In genomic region chr2:119799961-119800550, GRCm38 (mm10) we compare ENCODE assay signal across 8 mouse cellular contexts. TPM values are rescaled to one million over a fixed set of nuclear protein-coding genes. Genes with fewer than 3 reads are reported as not detected.
DNase-seq lines count a peak whose midpoint lies in the region; ATAC-seq and TF ChIP-seq lines count a peak whose summit lies in the region.

No protein-coding gene starts in this region.

- peak overlapping the region; percentile 89 for H3K9ac ChIP-seq in kidney, embryonic 14.5 days (ENCODE audit: low read depth, low read length)
- H3K9ac ChIP-seq in MEL (ENCODE audit: control insufficient read depth, low read depth, low read length, poor library complexity, severe bottlenecking), result peak overlapping the region; percentile 83
- H3K9ac ChIP-seq in limb, embryonic 12.5 days (replicated peaks), result peak overlapping the region; percentile 96

- no peak for DNase-seq in kidney, postnatal 25 days
- DNase-seq in MEL (ENCODE audit: low read depth, low spot score), result peak; percentile 64
- peak; percentile 36 for DNase-seq in forebrain, embryonic 10.5 days (ENCODE audit: extremely low spot score, low spot score)
- DNase-seq in natural killer cell, adult 2 months (ENCODE audit: low spot score in 2 of 2), result peak; percentile 28
- no peak for DNase-seq in left cerebral cortex, postnatal 14 days (ENCODE audit: low spot score in 2 of 2)
- DNase-seq in adrenal gland, postnatal 36 days, result no peak

- no peak for TF ChIP-seq EP300 in MEL (IDR thresholded peaks at IDR 0.05; ENCODE audit: low read depth in 1 of 2, low read length in 2 of 2)

- H3K27me3 ChIP-seq in kidney, embryonic 14.5 days (ENCODE audit: control insufficient read depth, insufficient read depth, low read length), result peaks cover 12% of the 10 kb centered on the region
- H3K27me3 ChIP-seq in MEL (ENCODE audit: control insufficient read depth in 1 of 2, insufficient read depth in 2 of 2, low read length in 2 of 2), result no peaks in the 10 kb centered on the region
- peaks cover 72% of the 10 kb centered on the region for H3K27me3 ChIP-seq in forebrain, embryonic 10.5 days (ENCODE audit: poor library complexity, severe bottlenecking)
- H3K27me3 ChIP-seq in limb, embryonic 12.5 days, result peaks cover 22% of the 10 kb centered on the region

- no peak for ATAC-seq in kidney, embryonic 14.5 days (ENCODE audit: low FRiP score, low TSS enrichment)
- ATAC-seq in limb, embryonic 12.5 days (ENCODE audit: insufficient number of reproducible peaks, insufficient read depth, low FRiP score, low TSS enrichment, low read depth), result 0 out of 2 replicates have a peak, but pooled peaks have one; percentile 8

- H3K4me2 ChIP-seq in kidney, embryonic 14.5 days (replicated peaks; ENCODE audit: low read depth, low read length), result peak overlapping the region; percentile 87
- peak overlapping the region; percentile 88 for H3K4me2 ChIP-seq in limb, embryonic 12.5 days

- no peak overlapping the region for H3K27ac ChIP-seq in kidney, embryonic 14.5 days (ENCODE audit: low read depth, low read length)
- no peak overlapping the region for H3K27ac ChIP-seq in MEL (ENCODE audit: control insufficient read depth, low read depth, low read length)
- peak overlapping the region; percentile 96 for H3K27ac ChIP-seq in forebrain, embryonic 10.5 days
- peak overlapping the region; percentile 76 for H3K27ac ChIP-seq in limb, embryonic 12.5 days

- peak overlapping the region; percentile 80 for H3K4me3 ChIP-seq in kidney, embryonic 14.5 days (ENCODE audit: low read length)
- H3K4me3 ChIP-seq in MEL (ENCODE audit: control insufficient read depth in 1 of 2, insufficient read depth in 1 of 2, low read depth in 2 of 2, low read length in 2 of 2), result peak overlapping the region; percentile 49 to 57
- peak overlapping the region; percentile 98 for H3K4me3 ChIP-seq in forebrain, embryonic 10.5 days
- peak overlapping the region; percentile 93 for H3K4me3 ChIP-seq in limb, embryonic 12.5 days (replicated peaks)

- TF ChIP-seq CTCF in MEL (IDR thresholded peaks at IDR 0.05 in 2 of 3, conservative IDR thresholded peaks at IDR 0.05 in 1 of 3; ENCODE audit: control insufficient read depth in 1 of 3, insufficient read depth in 1 of 3, low read depth in 2 of 3, low read length in 3 of 3, poor library complexity in 1 of 3, severe bottlenecking in 1 of 3), result no peak

- H3K4me1 ChIP-seq in kidney, embryonic 14.5 days (ENCODE audit: control insufficient read depth, insufficient read depth, low read length), result peaks cover 25% of the 10 kb centered on the region; the same call in 1 of the 2 replicates
- peaks cover 2 to 12% of the 10 kb centered on the region in 2 experiments; a peak in 3 of 4 replicates for H3K4me1 ChIP-seq in MEL (ENCODE audit: control insufficient read depth in 1 of 2, insufficient read depth in 2 of 2, low read length in 2 of 2)
- H3K4me1 ChIP-seq in forebrain, embryonic 10.5 days, result peaks cover 74% of the 10 kb centered on the region
- peaks cover 46% of the 10 kb centered on the region for H3K4me1 ChIP-seq in limb, embryonic 12.5 days (replicated peaks)

- WGBS in kidney, embryonic 14.5 days, result 0% methylated on average over 25 of the region's 27 CpGs
- 1% methylated on average over 17 of the region's 27 CpGs for WGBS in forebrain, embryonic 10.5 days
- under 1% methylated on average over 24 of the region's 27 CpGs for WGBS in limb, embryonic 12.5 days

- H3K36me3 ChIP-seq in kidney, embryonic 14.5 days (ENCODE audit: control insufficient read depth, insufficient read depth, low read length), result no peaks in the 10 kb centered on the region
- H3K36me3 ChIP-seq in MEL (ENCODE audit: control insufficient read depth in 1 of 2, insufficient read depth in 2 of 2, low read length in 2 of 2), result 0 out of 4 replicates have a peak, but pooled peaks cover 0 to 4% of the 10 kb centered on the region in 2 experiments
- H3K36me3 ChIP-seq in forebrain, embryonic 10.5 days (replicated peaks), result peaks cover 20% of the 10 kb centered on the region
- peaks cover 18% of the 10 kb centered on the region for H3K36me3 ChIP-seq in limb, embryonic 12.5 days

- no peaks in the 10 kb centered on the region for H3K9me3 ChIP-seq in kidney, embryonic 14.5 days (ENCODE audit: control insufficient read depth, low read length)
- H3K9me3 ChIP-seq in MEL (replicated peaks; ENCODE audit: insufficient read depth, low read length), result no peaks in the 10 kb centered on the region
- no peaks in the 10 kb centered on the region for H3K9me3 ChIP-seq in forebrain, embryonic 10.5 days
- no peaks in the 10 kb centered on the region for H3K9me3 ChIP-seq in limb, embryonic 12.5 days

- peaks cover 3% of the 10 kb centered on the region; the same call in 1 of the 2 replicates for H3K79me2 ChIP-seq in MEL (ENCODE audit: control insufficient read depth, insufficient read depth, low read length, poor library complexity)

- 0 out of 4 replicates have a peak, but pooled peaks of 1 of the 2 experiments have one; percentile 18 for TF ChIP-seq POLR2A in MEL (IDR thresholded peaks at IDR 0.05; ENCODE audit: control insufficient read depth in 1 of 2, insufficient read depth in 1 of 2, low read depth in 1 of 2, low read length in 2 of 2, poor library complexity in 1 of 2)

- intact Hi-C loops in left cerebral cortex, postnatal 14 days (cut with DNase I), result loop anchor here (5.0 kb wide), 2 partner anchors 42 to 72 kb away; no protein-coding TSS in a partner anchor

- TF ChIP-seq RAD21 in MEL (IDR thresholded peaks at IDR 0.05; ENCODE audit: low read depth, low read length), result no peak

TF ChIP-seq in MEL, 35 proteins besides CTCF, POLR2A, EP300 and RAD21:
- TF ChIP-seq USF1 (IDR thresholded peaks at IDR 0.05; ENCODE audit: low read depth, low read length) (no peak), SIN3A (IDR thresholded peaks at IDR 0.05; ENCODE audit: low read length) (0 out of 2 replicates have a peak, but pooled peaks have one; percentile 15), TCF12 (IDR thresholded peaks at IDR 0.05; ENCODE audit: low read depth, low read length) (0 out of 2 replicates have a peak, but pooled peaks have one; percentile 11), CHD1 (IDR thresholded peaks at IDR 0.05; ENCODE audit: low read depth, low read length) (no peak), HCFC1 (IDR thresholded peaks at IDR 0.05; ENCODE audit: low read depth, low read length) (0 out of 2 replicates have a peak, but pooled peaks have one; percentile 19), MXI1 (IDR thresholded peaks at IDR 0.05; ENCODE audit: low read depth, low read length) (0 out of 2 replicates have a peak, but pooled peaks have one; percentile 4), ELF1 (IDR thresholded peaks at IDR 0.05; ENCODE audit: low read depth, low read length) (peak; percentile 14; the same call in 1 of the 2 replicates)

RNA-seq across cellular contexts. Expression of gene Tyro3, which starts 2.5 kb away (rescaled TPM):
- polyA plus RNA-seq in kidney, embryonic 14.5 days (2014; fragmentation: Nextera tagmentation; extraction: Ambion mirVana), result 10.2 and 13.8 TPM in 2 replicates
- 11.0 and 11.2 TPM in 2 replicates for total RNA-seq in MEL (2012; rRNA removed)
- 10 to 100 TPM in 1 of 2 experiments, not detected in 1; 15.2 TPM for polyA plus RNA-seq in MEL (2012; ENCODE audit: insufficient read depth in 1 of 2, insufficient read length in 2 of 2, low read depth in 1 of 2, low replicate concordance in 2 of 2, missing spikeins in 1 of 2)
- polyA plus RNA-seq in forebrain, embryonic 10.5 days (2016; fragmentation: Nextera tagmentation; extraction: Ambion mirVana), result 27.0 and 27.6 TPM in 2 replicates
- polyA plus RNA-seq in limb, embryonic 12.5 days (2016; fragmentation: Nextera tagmentation; extraction: Ambion mirVana), result 34.6 and 37.8 TPM in 2 replicates
- 100 to 1,000 TPM; 117 to 119 TPM for total RNA-seq in left cerebral cortex, postnatal 14 days (2021)
- 1 to 10 TPM; 3.5 to 4.7 TPM for total RNA-seq in adrenal gland, postnatal 36 days (2021)

RNA-seq across cellular contexts. Expression of gene Rpap1, which starts 12.7 kb away (rescaled TPM):
- polyA plus RNA-seq in kidney, embryonic 14.5 days (2014; fragmentation: Nextera tagmentation; extraction: Ambion mirVana), result 19.4 and 30.6 TPM in 2 replicates
- total RNA-seq in MEL (2012; rRNA removed), result 12.9 and 13.6 TPM in 2 replicates
- 10 to 100 TPM in 1 of 2 experiments, not detected in 1; 26.8 TPM for polyA plus RNA-seq in MEL (2012; ENCODE audit: insufficient read depth in 1 of 2, insufficient read length in 2 of 2, low read depth in 1 of 2, low replicate concordance in 2 of 2, missing spikeins in 1 of 2)
- polyA plus RNA-seq in forebrain, embryonic 10.5 days (2016; fragmentation: Nextera tagmentation; extraction: Ambion mirVana), result 42.3 and 43.5 TPM in 2 replicates
- 35.7 and 36.9 TPM in 2 replicates for polyA plus RNA-seq in limb, embryonic 12.5 days (2016; fragmentation: Nextera tagmentation; extraction: Ambion mirVana)
- 10 to 100 TPM; 17.5 to 18.8 TPM for total RNA-seq in left cerebral cortex, postnatal 14 days (2021)
- 10 to 100 TPM; 13.4 to 17.8 TPM for total RNA-seq in adrenal gland, postnatal 36 days (2021)

RNA-seq across cellular contexts. Expression of gene Ltk, which starts 39.8 kb away (rescaled TPM):
- polyA plus RNA-seq in kidney, embryonic 14.5 days (2014; fragmentation: Nextera tagmentation; extraction: Ambion mirVana), result 0.50 and 0.72 TPM in 2 replicates
- 0.23 and 0.33 TPM in 2 replicates for total RNA-seq in MEL (2012; rRNA removed)
- 1 to 10 TPM in 1 of 2 experiments, not detected in 1; 2.5 TPM for polyA plus RNA-seq in MEL (2012; ENCODE audit: insufficient read depth in 1 of 2, insufficient read length in 2 of 2, low read depth in 1 of 2, low replicate concordance in 2 of 2, missing spikeins in 1 of 2)
- polyA plus RNA-seq in forebrain, embryonic 10.5 days (2016; fragmentation: Nextera tagmentation; extraction: Ambion mirVana), result 0.33 TPM in 1 of 2 replicates, not detected in the other
- not detected in 2 replicates for polyA plus RNA-seq in limb, embryonic 12.5 days (2016; fragmentation: Nextera tagmentation; extraction: Ambion mirVana)
- total RNA-seq in left cerebral cortex, postnatal 14 days (2021), result 10 to 100 TPM; 12.4 to 13.5 TPM
- under 1 TPM; 0.79 to 0.86 TPM for total RNA-seq in adrenal gland, postnatal 36 days (2021)

RNA-seq across cellular contexts. Expression of gene Itpka, which starts 57.9 kb away (rescaled TPM):
- 0.87 and 1.7 TPM in 2 replicates for polyA plus RNA-seq in kidney, embryonic 14.5 days (2014; fragmentation: Nextera tagmentation; extraction: Ambion mirVana)
- 1.8 and 2.1 TPM in 2 replicates for total RNA-seq in MEL (2012; rRNA removed)
- polyA plus RNA-seq in MEL (2012; ENCODE audit: insufficient read depth in 1 of 2, insufficient read length in 2 of 2, low read depth in 1 of 2, low replicate concordance in 2 of 2, missing spikeins in 1 of 2), result 1 to 10 TPM in 1 of 2 experiments, not detected in 1; 3.1 TPM
- polyA plus RNA-seq in forebrain, embryonic 10.5 days (2016; fragmentation: Nextera tagmentation; extraction: Ambion mirVana), result 1.2 and 1.8 TPM in 2 replicates
- polyA plus RNA-seq in limb, embryonic 12.5 days (2016; fragmentation: Nextera tagmentation; extraction: Ambion mirVana), result 0.60 and 0.76 TPM in 2 replicates
- 100 to 1,000 TPM; 171 to 177 TPM for total RNA-seq in left cerebral cortex, postnatal 14 days (2021)
- total RNA-seq in adrenal gland, postnatal 36 days (2021), result 1 to 10 TPM; 3.0 to 3.2 TPM

Comparison
In these comparisons a context has a peak if more than half of its experiments do, and no peak if none do; other contexts are left out.
1. H3K27ac ChIP-seq: peak in forebrain, embryonic 10.5 days (single experiment) and limb, embryonic 12.5 days (single experiment); none in kidney, embryonic 14.5 days (single experiment) and MEL (single experiment).
2. DNase-seq: peak in MEL (single experiment), forebrain, embryonic 10.5 days (single experiment) and natural killer cell, adult 2 months (2 of 2); none in kidney, postnatal 25 days (0 of 2), left cerebral cortex, postnatal 14 days (0 of 2) and adrenal gland, postnatal 36 days (0 of 2).
3. Peak in every context shown above with its lines, with median percentiles within 50 percentile points of each other: H3K4me3 ChIP-seq and H3K9ac ChIP-seq.